Mouse (Mus musculus): Measurements from ENCODE around the gene Nxn.

DNA sequence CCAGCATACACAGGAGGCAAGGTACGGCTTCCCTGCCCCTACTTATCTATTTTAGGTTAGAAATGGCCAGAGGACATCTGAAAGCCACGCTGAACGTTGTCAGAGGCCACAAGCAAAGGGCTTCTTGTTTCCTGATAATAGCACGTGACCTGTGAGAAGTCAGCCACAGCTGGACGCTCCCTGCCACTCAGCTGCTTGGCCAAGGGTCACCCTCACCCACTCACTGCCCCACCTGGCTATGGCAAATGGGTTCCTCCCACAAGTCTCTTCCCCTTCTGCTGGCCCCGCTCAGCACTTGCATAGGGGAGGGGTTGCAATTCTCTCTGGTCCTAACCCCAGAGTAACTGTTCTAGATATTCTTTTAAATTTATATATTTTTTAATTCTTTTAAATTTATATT, 43.5 kb downstream of the Nxn start:
- TF ChIP-seq CTCF (IDR thresholded peaks at IDR 0.05; ENCODE audit: low read depth), result no peak
- no peak for TF ChIP-seq EP300 (IDR thresholded peaks at IDR 0.05; ENCODE audit: low read depth)
